Mouse (Mus musculus): ENCODE results near the gene Actl6a. TPM values are rescaled to one million over a fixed set of nuclear protein-coding genes. Genes with fewer than 3 reads are reported as not detected.
A peak's percentile ranks its signal among the peaks of the same experiment; 100 is the strongest.
"Not testable (repeated sequence)": the region's sequence is repeated elsewhere in the genome, so short reads cannot be mapped to it uniquely, and the experiment has no call there.

The Actl6a gene
- polyA plus RNA-seq, 1 experiment from 2014 or later = 278 TPM

GRCm38 (mm10) chr3:32704021-32704420 is 2.1 kb upstream of the Actl6a start:
- not testable (repeated sequence) for H3K4me1 ChIP-seq; H3K4me3 ChIP-seq; H3K27me3 ChIP-seq (ENCODE audit: low read depth, poor library complexity, severe bottlenecking); H3K9me3 ChIP-seq (replicated peaks); H3K36me3 ChIP-seq; DNase-seq (ENCODE audit: low spot score); H3K27ac ChIP-seq (replicated peaks)
- WGBS = 93% methylated on average over 6 of the region's 6 CpGs

- H3K27ac ChIP-seq (replicated peaks); H3K27me3 ChIP-seq (ENCODE audit: low read depth, poor library complexity, severe bottlenecking); H3K4me3 ChIP-seq; H3K9me3 ChIP-seq (replicated peaks); H3K36me3 ChIP-seq; H3K4me1 ChIP-seq; DNase-seq (ENCODE audit: low spot score): not testable (repeated sequence)
- WGBS = 89% methylated on average over 10 of the region's 10 CpGs
Observed at GRCm38 (mm10) chr3:32704632-32705031, 1.5 kb upstream of the Actl6a start.

DNA sequence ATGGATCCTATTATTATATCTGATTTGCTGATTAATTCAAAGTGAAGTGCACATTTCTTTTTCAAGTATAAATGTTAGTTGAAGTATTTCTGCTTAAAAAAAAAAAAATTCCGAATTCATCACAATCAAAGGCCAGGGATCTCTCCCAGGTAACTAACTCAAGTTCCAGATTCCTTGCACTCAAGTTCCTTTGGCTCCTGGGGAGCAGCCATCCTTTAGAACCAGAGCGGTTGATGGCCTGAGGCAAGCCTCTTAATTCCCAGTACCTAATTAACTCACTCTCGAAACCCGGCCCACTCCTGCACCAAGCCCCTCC is 1.9 kb downstream of the Actl6a start:
- Histone ChIP-seq H3K4me1 (peaks cover 16% of the 10 kb centered on the region), H3K9me3 (replicated peaks) (no peaks in the 10 kb centered on the region), H3K27ac (replicated peaks) (peak overlapping the region; percentile 97), H3K4me3 (peak overlapping the region; percentile 98), H3K27me3 (ENCODE audit: low read depth, poor library complexity, severe bottlenecking) (no peaks in the 10 kb centered on the region), H3K36me3 (peaks cover 22% of the 10 kb centered on the region)
- 6% methylated on average over 4 of the region's 4 CpGs for WGBS
- no peak for DNase-seq (ENCODE audit: low spot score)

DNA sequence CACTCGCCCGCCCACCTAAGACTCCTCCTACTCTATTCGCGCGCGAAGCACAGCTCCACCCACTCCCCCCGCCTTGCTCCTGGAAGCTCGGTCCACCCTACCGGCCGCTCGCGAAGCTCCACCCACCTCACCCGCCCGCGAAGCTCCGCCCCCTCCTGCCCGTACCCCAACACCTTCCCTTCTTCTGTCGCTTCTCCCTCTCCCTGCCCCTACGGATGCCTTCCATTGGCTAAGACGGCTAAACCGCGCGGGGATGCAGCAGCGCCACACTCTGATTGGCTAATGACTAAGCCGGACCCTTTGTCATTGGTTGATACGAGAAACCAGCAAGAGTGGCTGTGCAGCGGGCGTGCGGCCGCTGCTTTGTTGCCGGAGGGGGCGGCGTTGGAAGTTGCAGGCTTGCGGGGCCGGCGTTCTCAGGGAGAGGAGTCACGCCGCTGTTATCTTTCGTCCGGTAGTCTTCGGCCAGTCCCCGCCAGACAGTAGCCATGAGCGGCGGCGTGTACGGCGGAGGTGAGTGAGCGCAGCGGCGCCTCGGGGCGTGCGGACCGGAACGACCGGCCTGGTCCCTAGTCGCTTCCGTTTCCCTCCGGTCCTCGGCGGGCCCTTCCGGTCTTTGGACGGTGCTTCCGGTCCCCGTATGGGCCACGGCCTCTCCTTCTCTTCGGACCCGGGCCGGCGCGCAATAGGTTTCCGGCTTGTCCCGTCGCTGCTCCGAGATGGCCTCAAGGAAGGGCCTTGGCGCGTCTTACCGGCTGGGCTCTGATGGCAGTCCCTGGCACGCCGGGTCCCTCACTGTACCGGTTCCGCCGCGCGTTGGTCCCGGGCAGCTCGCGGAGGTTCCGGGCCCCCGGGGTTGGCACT is 2.5 kb downstream of the Actl6a start:
- H3K4me1 ChIP-seq = peaks cover 16% of the 10 kb centered on the region
- peak overlapping the region; percentile 98 for H3K4me3 ChIP-seq
- H3K36me3 ChIP-seq = peaks cover 28% of the 10 kb centered on the region
- no peaks in the 10 kb centered on the region for H3K9me3 ChIP-seq (replicated peaks)
- WGBS = under 1% methylated on average over 90 of the region's 90 CpGs
- peak; percentile 100 for DNase-seq (ENCODE audit: low spot score)
- H3K27ac ChIP-seq (replicated peaks) = peak overlapping the region; percentile 97
- H3K27me3 ChIP-seq (ENCODE audit: low read depth, poor library complexity, severe bottlenecking) = no peaks in the 10 kb centered on the region

- peaks cover 36% of the 10 kb centered on the region for H3K36me3 ChIP-seq
- peaks cover 16% of the 10 kb centered on the region for H3K4me1 ChIP-seq
Observed at GRCm38 (mm10) chr3:32709388-32709787, 3.3 kb downstream of the Actl6a start.

DNA sequence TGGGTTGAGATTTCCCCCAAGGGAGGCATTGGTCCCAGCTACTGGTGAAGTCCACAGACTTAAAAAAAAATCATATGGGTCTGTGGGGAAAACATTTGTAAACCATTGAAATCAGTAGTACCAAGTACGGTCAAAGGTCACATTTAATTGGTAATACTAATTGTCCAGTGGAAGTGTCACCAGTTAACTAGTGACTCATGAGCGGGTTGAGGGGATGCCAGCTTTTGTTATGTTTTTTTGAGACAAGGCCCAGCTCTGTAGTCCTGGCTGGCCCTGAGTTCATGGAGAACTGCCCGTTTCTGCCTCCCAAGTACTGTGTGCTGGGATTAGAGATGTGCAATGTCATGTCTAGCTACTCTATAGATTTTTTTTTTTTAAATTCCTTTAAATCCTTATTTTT is 7.6 kb downstream of the Actl6a start:
- DNase-seq (ENCODE audit: low spot score) = no peak
- H3K36me3 ChIP-seq = peaks cover 79% of the 10 kb centered on the region
- H3K27me3 ChIP-seq (ENCODE audit: low read depth, poor library complexity, severe bottlenecking) = no peaks in the 10 kb centered on the region

More at GRCm38 (mm10) chr3:32709388-32709787, 3.3 kb downstream of the Actl6a start:
- H3K4me3 ChIP-seq = peak overlapping the region; percentile 98
- no peaks in the 10 kb centered on the region for H3K9me3 ChIP-seq (replicated peaks)
- no peaks in the 10 kb centered on the region for H3K27me3 ChIP-seq (ENCODE audit: low read depth, poor library complexity, severe bottlenecking)
- no peak for DNase-seq (ENCODE audit: low spot score)
- WGBS = 9% methylated on average over 9 of the region's 9 CpGs
- H3K27ac ChIP-seq (replicated peaks) = peak overlapping the region; percentile 97

GRCm38 (mm10) chr3:32717403-32717802 is 11.3 kb downstream of the Actl6a start:
- H3K36me3 ChIP-seq = peaks cover 100% of the 10 kb centered on the region
- not testable (repeated sequence) for H3K27me3 ChIP-seq (ENCODE audit: low read depth, poor library complexity, severe bottlenecking); DNase-seq (ENCODE audit: low spot score); H3K9me3 ChIP-seq (replicated peaks); H3K4me1 ChIP-seq; H3K27ac ChIP-seq (replicated peaks); H3K4me3 ChIP-seq
- 96% methylated on average over 6 of the region's 6 CpGs for WGBS

More for the DNA sequence above, 7.6 kb downstream of the Actl6a start:
- 95% methylated on average over 3 of the region's 3 CpGs for WGBS
- H3K27ac ChIP-seq (replicated peaks) = no peak overlapping the region
- no peak overlapping the region for H3K4me3 ChIP-seq
- H3K9me3 ChIP-seq (replicated peaks) = no peaks in the 10 kb centered on the region
- H3K4me1 ChIP-seq = peaks cover 16% of the 10 kb centered on the region

- no peak for DNase-seq (ENCODE audit: low spot score)
- Histone ChIP-seq H3K27me3 (ENCODE audit: low read depth, poor library complexity, severe bottlenecking) (no peaks in the 10 kb centered on the region), H3K4me3 (no peak overlapping the region), H3K36me3 (peaks cover 100% of the 10 kb centered on the region), H3K27ac (replicated peaks) (no peak overlapping the region), H3K4me1 (no peaks in the 10 kb centered on the region), H3K9me3 (replicated peaks) (no peaks in the 10 kb centered on the region; the same call in 1 of the 2 replicates)
- 95% methylated on average over 5 of the region's 5 CpGs for WGBS
Observed at GRCm38 (mm10) chr3:32718271-32718670, 12.2 kb downstream of the Actl6a start.

DNA sequence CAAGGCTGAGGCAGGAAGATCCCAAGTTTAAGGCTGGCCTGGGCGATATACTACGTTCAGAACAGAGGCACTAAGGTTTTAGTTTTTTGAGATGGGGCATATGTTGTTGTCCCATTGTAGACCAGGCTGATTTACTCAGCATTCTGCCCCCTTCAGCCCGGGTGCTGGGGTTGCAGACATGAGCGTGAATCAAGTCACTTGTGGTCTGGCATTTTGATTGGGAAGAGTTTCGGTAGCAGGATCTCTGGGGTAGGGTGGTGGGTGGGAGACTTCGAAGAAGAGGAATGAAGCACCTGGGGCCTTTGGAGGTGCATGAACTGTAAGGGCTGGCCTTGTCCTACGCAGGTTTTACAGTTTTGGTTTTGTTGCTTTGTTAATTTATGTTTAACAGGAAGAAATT is 18.1 kb downstream of the Actl6a start:
- no peak for DNase-seq (ENCODE audit: low spot score)
- H3K4me3 ChIP-seq = no peak overlapping the region
- H3K27me3 ChIP-seq (ENCODE audit: low read depth, poor library complexity, severe bottlenecking) = no peaks in the 10 kb centered on the region
- H3K27ac ChIP-seq (replicated peaks) = no peak overlapping the region
- H3K36me3 ChIP-seq = peaks cover 99% of the 10 kb centered on the region
- no peaks in the 10 kb centered on the region; the same call in 1 of the 2 replicates for H3K9me3 ChIP-seq (replicated peaks)
- no peaks in the 10 kb centered on the region for H3K4me1 ChIP-seq
- WGBS = 97% methylated on average over 7 of the region's 7 CpGs

DNA sequence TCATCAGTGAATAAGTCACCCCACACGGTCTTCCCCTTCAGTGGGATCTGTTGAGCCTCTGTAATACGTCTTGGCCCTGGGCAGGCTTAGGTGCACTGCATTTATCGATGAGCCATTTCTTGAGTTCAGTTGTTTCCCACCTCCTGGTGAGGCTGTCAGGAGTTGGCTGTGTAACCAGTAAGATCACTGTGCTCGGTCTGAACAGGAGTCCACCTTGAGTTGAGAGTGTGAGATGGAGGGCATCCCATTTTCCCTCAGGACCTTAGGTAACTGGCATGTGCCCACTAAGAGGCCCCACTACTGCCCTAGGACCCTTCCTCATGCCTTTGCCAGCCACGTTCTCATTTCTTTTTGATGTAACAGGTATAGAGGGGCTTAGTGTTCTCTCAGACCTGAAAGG is 19.9 kb downstream of the Actl6a start:
- DNase-seq (ENCODE audit: low spot score) = no peak
- no peak overlapping the region for H3K4me3 ChIP-seq
- no peaks in the 10 kb centered on the region; the same call in 1 of the 2 replicates for H3K9me3 ChIP-seq (replicated peaks)
- H3K27me3 ChIP-seq (ENCODE audit: low read depth, poor library complexity, severe bottlenecking) = no peaks in the 10 kb centered on the region
- no peaks in the 10 kb centered on the region for H3K4me1 ChIP-seq
- no peak overlapping the region for H3K27ac ChIP-seq (replicated peaks)
- WGBS = 91% methylated on average over 5 of the region's 5 CpGs
- peaks cover 98% of the 10 kb centered on the region for H3K36me3 ChIP-seq

DNA sequence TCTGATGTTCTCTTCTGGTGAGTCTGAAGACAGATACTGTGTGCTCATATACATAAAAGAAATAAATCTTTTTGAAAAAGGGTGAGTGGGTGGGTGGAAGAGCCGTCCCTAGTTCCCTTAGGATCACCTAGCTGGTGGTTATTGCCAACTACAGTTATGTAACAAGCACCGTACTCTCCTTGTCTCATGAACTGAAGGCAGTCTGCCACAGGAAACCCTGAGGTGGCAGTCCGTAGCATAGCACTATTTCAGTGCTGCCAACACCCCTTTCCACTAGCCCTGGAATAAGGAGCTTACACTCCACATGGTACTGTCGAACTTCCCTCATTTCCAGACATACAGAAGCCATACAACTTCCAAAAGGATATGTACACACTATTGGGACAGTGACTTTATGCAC is 21.8 kb downstream of the Actl6a start:
- Histone ChIP-seq H3K9me3 (replicated peaks) (no peaks in the 10 kb centered on the region; the same call in 1 of the 2 replicates), H3K27me3 (ENCODE audit: low read depth, poor library complexity, severe bottlenecking) (no peaks in the 10 kb centered on the region), H3K36me3 (peaks cover 97% of the 10 kb centered on the region), H3K27ac (replicated peaks) (no peak overlapping the region), H3K4me1 (no peaks in the 10 kb centered on the region), H3K4me3 (no peak overlapping the region)
- 90% methylated on average over 4 of the region's 4 CpGs for WGBS
- no peak for DNase-seq (ENCODE audit: low spot score)

GRCm38 (mm10) chr3:32736244-32737171 is 30.4 kb downstream of the Actl6a start, which contains the start of gene Ndufb5:
Ndufb5 (plus strand) TSS chr3:32736990.
- peaks cover 23% of the 10 kb centered on the region for H3K4me1 ChIP-seq

More at GRCm38 (mm10) chr3:32736244-32737171, 30.4 kb downstream of the Actl6a start, which contains the start of gene Ndufb5:
- under 1% methylated on average over 62 of the region's 62 CpGs for WGBS
- H3K36me3 ChIP-seq = peaks cover 38% of the 10 kb centered on the region
- H3K4me3 ChIP-seq = peak within 1 kb of the TSS; percentile 73
- H3K27ac ChIP-seq (replicated peaks) = peak within 1 kb of the TSS; percentile 90
- peak; percentile 98 for DNase-seq (ENCODE audit: low spot score)
- H3K27me3 ChIP-seq (ENCODE audit: low read depth, poor library complexity, severe bottlenecking) = no peaks in the 10 kb centered on the region
- H3K9me3 ChIP-seq (replicated peaks) = no peaks in the 10 kb centered on the region

Measured in midbrain, embryonic 10.5 days (tissue).